Mouse (Mus musculus): Measurements from ENCODE around the gene Upk3a. TPM values are rescaled to one million over a fixed set of nuclear protein-coding genes. Genes with fewer than 3 reads are reported as not detected.

Gene Upk3a
- polyA plus RNA-seq, 1 experiment from 2014 or later = 74.8 TPM

Other genes starting within 250 kb of the Upk3a start
- 0.19 and 0.49 TPM in 2 replicates for gene Phf21b, start 161.1 kb upstream of the Upk3a start, polyA plus RNA-seq (2015; fragmentation: Nextera tagmentation; extraction: Ambion mirVana)
- gene Gm29666, start 97.1 kb upstream of the Upk3a start, polyA plus RNA-seq (2015; fragmentation: Nextera tagmentation; extraction: Ambion mirVana) = 0.50 and 0.95 TPM in 2 replicates
- 40.6 and 42.8 TPM in 2 replicates for gene Nup50, start 93.7 kb upstream of the Upk3a start, polyA plus RNA-seq (2015; fragmentation: Nextera tagmentation; extraction: Ambion mirVana)
- 7.1 and 7.2 TPM in 2 replicates for gene 5031439G07Rik, start 28.6 kb upstream of the Upk3a start, polyA plus RNA-seq (2015; fragmentation: Nextera tagmentation; extraction: Ambion mirVana)
- 23.3 and 23.9 TPM in 2 replicates for gene Fam118a, start 11.8 kb downstream of the Upk3a start, polyA plus RNA-seq (2015; fragmentation: Nextera tagmentation; extraction: Ambion mirVana)
- gene Smc1b, start 114.8 kb downstream of the Upk3a start, polyA plus RNA-seq (2015; fragmentation: Nextera tagmentation; extraction: Ambion mirVana) = 0.21 and 0.24 TPM in 2 replicates
- gene Ribc2, start 114.9 kb downstream of the Upk3a start, polyA plus RNA-seq (2015; fragmentation: Nextera tagmentation; extraction: Ambion mirVana) = 0.30 and 0.40 TPM in 2 replicates
- 202 and 212 TPM in 2 replicates for gene Fbln1, start 188.8 kb downstream of the Upk3a start, polyA plus RNA-seq (2015; fragmentation: Nextera tagmentation; extraction: Ambion mirVana)

Data from kidney, embryonic 16.5 days (tissue).